Mouse (Mus musculus) myocyte (in vitro differentiated cells): ENCODE data around the gene Prkcg. TPM values are rescaled to one million over a fixed set of nuclear protein-coding genes. Genes with fewer than 3 reads are reported as not detected.
A peak's percentile ranks its signal among the peaks of the same experiment; 100 is the strongest.
"Not testable (repeated sequence)": the region's sequence is repeated elsewhere in the genome, so short reads cannot be mapped to it uniquely, and the experiment has no call there.

Source experiments
- H3K27me3 ChIP-seq: one replicate; pipeline ENCODE4 v1.6.1; 2011; ENCODE audit not compliant: control insufficient read depth, insufficient read depth, insufficient read length
- H3K36me3 ChIP-seq: one replicate; pipeline ENCODE4 v1.6.1; 2011; ENCODE audit not compliant: control insufficient read depth, insufficient read depth
- H3K4me2 ChIP-seq: one replicate; pipeline ENCODE4 v1.6.1; 2011; ENCODE audit warnings: low read depth, control low read depth
- H3K4me3 ChIP-seq: one replicate; pipeline ENCODE4 v1.5.1; 2011; ENCODE audit warnings: mild to moderate bottlenecking, control low read depth, moderate library complexity
- H3K79me2 ChIP-seq: one replicate; pipeline ENCODE4 v1.6.1; 2011; ENCODE audit not compliant: control insufficient read depth, insufficient read depth
- H3ac ChIP-seq: one replicate; pipeline ENCODE4 v1.6.1; 2011; ENCODE audit not compliant: control insufficient read depth, insufficient read length
- CEBPB ChIP-seq: IDR thresholded peaks from 2 replicates; pipeline ENCODE4 v1.6.1; 2011; ENCODE audit warnings: mild to moderate bottlenecking, moderate library complexity; ENCODE audit not compliant: poor library complexity, insufficient read depth, severe bottlenecking
- E2F4 ChIP-seq: IDR thresholded peaks from one replicate; pipeline ENCODE4 v1.6.1; 2011; ENCODE audit warnings: mild to moderate bottlenecking, control low read depth, moderate library complexity; ENCODE audit not compliant: insufficient read depth
- MAX ChIP-seq: IDR thresholded peaks from one replicate; pipeline ENCODE4 v1.6.1; 2011; ENCODE audit warnings: low read depth, mild to moderate bottlenecking, control low read depth
- MYOD1 ChIP-seq, 3 experiments: IDR thresholded peaks; one replicate each; pipeline ENCODE4 v1.6.1; 2011; ENCODE audit warnings: control low read depth in 2 of 3, low read depth in 2 of 3, mild to moderate bottlenecking in 2 of 3, moderate library complexity in 1 of 3; ENCODE audit not compliant: insufficient read length in 2 of 3, control insufficient read depth in 1 of 3
- MYOG ChIP-seq, 3 experiments: IDR thresholded peaks; one replicate each; pipeline ENCODE4 v1.6.1; 2011; ENCODE audit warnings: control low read depth in 2 of 3, low read depth in 2 of 3, mild to moderate bottlenecking in 2 of 3; ENCODE audit not compliant: insufficient read length in 2 of 3, control insufficient read depth in 1 of 3, insufficient read depth in 1 of 3
- POLR2A ChIP-seq: IDR thresholded peaks from one replicate; pipeline ENCODE4 v1.6.1; 2011; ENCODE audit warnings: low read depth, mild to moderate bottlenecking, control low read depth, moderate library complexity; ENCODE audit not compliant: insufficient read length
- POLR2AphosphoS2 ChIP-seq: IDR thresholded peaks from one replicate; pipeline ENCODE4 v1.6.1; 2011; ENCODE audit warnings: low read depth, control low read depth; ENCODE audit not compliant: insufficient read length
- REST ChIP-seq: IDR thresholded peaks from one replicate; pipeline ENCODE4 v1.6.1; 2011; ENCODE audit warnings: mild to moderate bottlenecking, control low read depth, moderate library complexity; ENCODE audit not compliant: insufficient read depth, insufficient read length
- SRF ChIP-seq: IDR thresholded peaks from one replicate; pipeline ENCODE4 v1.6.1; 2011; ENCODE audit warnings: low read depth; ENCODE audit not compliant: control insufficient read depth, insufficient read length
- TCF12 ChIP-seq: IDR thresholded peaks from one replicate; pipeline ENCODE4 v1.6.1; 2011; ENCODE audit warnings: mild to moderate bottlenecking, control low read depth; ENCODE audit not compliant: poor library complexity, insufficient read depth, severe bottlenecking
- TCF3 ChIP-seq: IDR thresholded peaks from one replicate; pipeline ENCODE4 v1.6.1; 2011; ENCODE audit warnings: low read depth, control low read depth; ENCODE audit not compliant: insufficient read length
- USF1 ChIP-seq: IDR thresholded peaks from one replicate; pipeline ENCODE4 v1.6.1; 2011; ENCODE audit warnings: low read depth, mild to moderate bottlenecking, control low read depth, moderate library complexity
- polyA plus RNA-seq: library from polyadenylated mRNA; unstranded; fragments of >200 nt; fragmentation: generic; extraction: Trizol; gene quantifications from one replicate; pipeline ENCODE4 v1.2.1, GENCODE M21; 2012; ENCODE audit warnings: missing spikeins

Prkcg gene
- polyA plus RNA-seq, 1 experiment: 0.50 TPM

DNA sequence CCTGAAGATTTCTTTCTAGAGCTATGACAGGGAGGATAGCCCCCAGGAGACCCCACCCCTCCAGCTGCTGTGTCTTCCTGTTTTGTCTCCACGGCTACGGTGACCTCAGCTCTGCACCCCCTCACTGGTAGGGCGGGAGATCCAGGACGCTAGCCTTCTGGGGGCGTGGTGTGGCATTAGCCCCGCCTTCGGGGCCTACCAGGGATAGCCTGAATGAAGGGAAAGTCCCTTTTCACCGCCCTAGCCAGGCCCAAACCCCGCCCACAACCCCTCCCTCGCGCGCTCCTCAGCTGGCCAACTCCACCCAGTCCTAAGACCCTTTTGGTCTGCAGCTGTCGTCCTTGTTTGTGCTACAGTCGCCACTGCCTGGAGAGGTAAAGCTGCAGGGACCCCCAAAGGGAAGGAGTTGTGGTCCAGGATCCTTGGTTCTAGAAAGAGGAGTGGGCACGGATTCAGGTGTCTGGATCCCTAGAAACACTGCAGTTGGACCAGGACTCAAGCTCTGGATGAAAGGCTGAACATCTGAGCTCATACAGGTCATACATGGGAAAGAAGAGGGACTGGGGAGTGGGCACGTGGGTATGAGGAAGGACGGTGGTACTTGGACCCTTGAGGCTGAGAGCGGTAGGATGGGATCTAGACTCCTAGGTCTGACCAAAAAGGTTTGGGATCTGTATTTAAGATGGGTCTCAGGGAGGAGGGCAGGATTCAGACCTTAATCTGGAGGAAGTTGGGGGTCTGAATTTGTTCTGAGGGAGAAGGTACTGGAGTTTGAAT lies 1.5 kb downstream of the Prkcg start:
- Histone ChIP-seq H3K4me2 (peak overlapping the region; percentile 100), H3K27me3 (no peaks in the 10 kb centered on the region), H3K36me3 (peaks cover 21% of the 10 kb centered on the region), H3K79me2 (peaks cover 36% of the 10 kb centered on the region), H3ac (peak overlapping the region; percentile 11), H3K4me3 (peak overlapping the region; percentile 61)
- TF ChIP-seq MAX: no peak
- peak; percentile 36 for TF ChIP-seq POLR2AphosphoS2
- peak; percentile 65 to 86 (median 75) for TF ChIP-seq MYOG (IDR thresholded peaks at IDR 0.05; ENCODE audit: control insufficient read depth in 1 of 3, insufficient read depth in 1 of 3, insufficient read length in 2 of 3, low read depth in 2 of 3)
- peak; percentile 68 for TF ChIP-seq POLR2A
- TF ChIP-seq USF1: no peak
- TF ChIP-seq REST: no peak
- TF ChIP-seq E2F4: no peak
- peak; percentile 57 for TF ChIP-seq TCF12
- peak; percentile 26 for TF ChIP-seq TCF3
- TF ChIP-seq SRF: no peak
- TF ChIP-seq CEBPB: no peak
- TF ChIP-seq MYOD1 (IDR thresholded peaks at IDR 0.05; ENCODE audit: control insufficient read depth in 1 of 3, insufficient read length in 2 of 3, low read depth in 2 of 3): peak; percentile 54 to 85 (median 83)

DNA sequence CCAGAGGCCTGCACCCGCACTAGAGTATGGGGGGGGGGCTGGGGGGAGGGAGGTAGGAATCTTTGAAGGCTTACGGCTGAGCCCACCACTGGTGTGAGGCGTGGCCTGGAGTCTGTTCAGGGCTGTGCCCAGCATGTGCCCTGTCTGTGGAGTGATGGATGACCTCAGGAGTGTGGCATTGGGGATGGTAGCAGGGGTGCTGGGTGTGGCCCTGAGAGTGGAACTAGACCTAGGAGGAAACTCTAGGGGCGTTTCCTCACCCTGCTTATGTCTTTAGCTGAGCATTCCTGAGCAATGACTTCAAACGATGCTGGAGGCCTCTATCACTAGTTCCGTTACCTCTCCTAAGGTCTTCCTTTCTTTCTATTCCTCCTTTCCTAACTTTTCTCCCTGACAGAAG lies 2.2 kb downstream of the Prkcg start:
- no peaks in the 10 kb centered on the region for H3K27me3 ChIP-seq
- peaks cover 26% of the 10 kb centered on the region for H3K36me3 ChIP-seq
- peak; percentile 81 for TF ChIP-seq POLR2A
- no peak for TF ChIP-seq TCF3
- TF ChIP-seq REST: no peak
- TF ChIP-seq TCF12: no peak
- no peak for TF ChIP-seq SRF
- no peak for TF ChIP-seq USF1
- no peak for TF ChIP-seq E2F4
- no peak for TF ChIP-seq MAX
- TF ChIP-seq MYOG (IDR thresholded peaks at IDR 0.05; ENCODE audit: control insufficient read depth in 1 of 3, insufficient read depth in 1 of 3, insufficient read length in 2 of 3, low read depth in 2 of 3): peak in 1 of 3 experiments; percentile 68
- TF ChIP-seq CEBPB: no peak
- peak in 2 of 3 experiments; percentile 35 to 56 for TF ChIP-seq MYOD1 (IDR thresholded peaks at IDR 0.05; ENCODE audit: control insufficient read depth in 1 of 3, insufficient read length in 2 of 3, low read depth in 2 of 3)
- TF ChIP-seq POLR2AphosphoS2: peak; percentile 91
- H3K4me2 ChIP-seq: peak overlapping the region; percentile 80
- peak overlapping the region; percentile 11 for H3ac ChIP-seq
- peaks cover 43% of the 10 kb centered on the region for H3K79me2 ChIP-seq
- peak overlapping the region; percentile 61 for H3K4me3 ChIP-seq

DNA sequence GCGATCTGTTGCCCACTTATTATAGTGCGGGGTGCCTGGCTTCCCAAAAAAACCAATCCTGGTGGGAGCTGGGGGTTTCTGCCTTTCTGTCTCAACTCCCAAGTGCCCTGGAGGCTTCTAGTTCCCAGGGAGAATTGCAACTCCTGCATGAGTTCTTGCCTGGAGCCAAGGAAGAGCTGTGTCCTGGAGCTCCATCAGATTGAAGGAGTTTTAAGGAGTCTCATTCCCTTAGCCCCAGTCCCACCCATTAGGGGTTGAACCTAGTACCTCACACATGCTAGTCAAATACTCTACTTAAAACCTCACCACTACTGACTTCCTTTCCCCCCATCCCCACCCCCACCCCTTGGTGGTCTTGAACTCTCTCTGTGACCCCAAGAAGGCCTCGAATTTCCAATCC lies 2.8 kb downstream of the Prkcg start:
- peak overlapping the region; percentile 61 for H3K4me3 ChIP-seq
- H3ac ChIP-seq: no peak overlapping the region
- H3K27me3 ChIP-seq: no peaks in the 10 kb centered on the region
- no peak for TF ChIP-seq E2F4
- no peak for TF ChIP-seq POLR2AphosphoS2
- TF ChIP-seq MYOD1 (IDR thresholded peaks at IDR 0.05; ENCODE audit: control insufficient read depth in 1 of 3, insufficient read length in 2 of 3, low read depth in 2 of 3): no peak
- TF ChIP-seq TCF3: no peak
- no peak for TF ChIP-seq MYOG (IDR thresholded peaks at IDR 0.05; ENCODE audit: control insufficient read depth in 1 of 3, insufficient read depth in 1 of 3, insufficient read length in 2 of 3, low read depth in 2 of 3)
- no peak for TF ChIP-seq SRF
- TF ChIP-seq POLR2A: no peak
- no peak for TF ChIP-seq TCF12
- H3K79me2 ChIP-seq: peaks cover 49% of the 10 kb centered on the region
- peak overlapping the region; percentile 80 for H3K4me2 ChIP-seq
- H3K36me3 ChIP-seq: peaks cover 31% of the 10 kb centered on the region

DNA sequence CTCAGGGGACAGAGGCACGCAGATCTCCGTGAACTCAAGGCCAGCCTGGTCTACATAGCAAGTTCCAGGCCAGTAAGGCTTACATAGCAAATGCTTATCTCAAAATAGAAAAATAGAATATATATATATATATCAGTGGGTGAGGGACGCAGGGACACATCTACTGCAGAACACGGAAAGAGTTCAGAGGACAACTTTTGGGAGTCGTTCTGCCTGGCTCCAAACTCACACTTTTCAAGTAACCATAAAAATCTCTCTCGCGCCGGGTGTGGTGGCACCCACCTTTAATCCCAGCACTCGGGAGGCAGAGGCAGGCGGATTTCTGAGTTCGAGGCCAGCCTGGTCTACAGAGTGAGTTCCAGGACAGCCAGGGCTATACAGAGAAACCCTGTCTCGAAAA lies 3.3 kb downstream of the Prkcg start:
- not testable (repeated sequence) for H3K27me3 ChIP-seq, H3ac ChIP-seq
- peaks cover 36% of the 10 kb centered on the region for H3K36me3 ChIP-seq
- H3K4me3 ChIP-seq: peak overlapping the region; percentile 61
- H3K4me2 ChIP-seq: peak overlapping the region; percentile 80
- H3K79me2 ChIP-seq: peaks cover 53% of the 10 kb centered on the region

DNA sequence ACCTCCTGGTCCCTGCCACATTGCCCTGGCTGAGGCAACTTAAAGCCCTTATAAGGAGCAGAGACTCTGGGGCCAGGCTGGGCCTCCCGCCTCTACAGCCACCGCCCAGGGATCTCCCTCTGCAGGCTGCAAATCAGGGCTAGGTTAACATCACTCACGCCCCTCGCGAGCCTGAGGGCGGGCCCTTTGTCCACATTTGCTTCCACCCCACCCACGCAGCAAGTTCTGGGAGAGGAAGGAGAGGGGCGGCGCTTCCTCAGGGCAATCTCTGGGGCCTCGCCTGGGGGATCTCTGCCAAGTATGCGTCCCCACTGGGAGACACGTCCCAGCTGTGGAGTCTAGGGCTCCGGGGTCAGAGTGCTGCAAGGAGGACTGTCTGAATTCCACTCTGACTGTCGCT lies 3.8 kb downstream of the Prkcg start:
- peaks cover 42% of the 10 kb centered on the region for H3K36me3 ChIP-seq
- H3K4me3 ChIP-seq: peak overlapping the region; percentile 61
- TF ChIP-seq POLR2AphosphoS2 (peak; percentile 86), E2F4 (no peak), MYOD1 (IDR thresholded peaks at IDR 0.05; ENCODE audit: control insufficient read depth in 1 of 3, insufficient read length in 2 of 3, low read depth in 2 of 3) (peak in 1 of 3 experiments; percentile 29), USF1 (no peak), CEBPB (0 out of 2 replicates have a peak, but pooled peaks have one; percentile 2), REST (no peak), TCF3 (no peak), MYOG (IDR thresholded peaks at IDR 0.05; ENCODE audit: control insufficient read depth in 1 of 3, insufficient read depth in 1 of 3, insufficient read length in 2 of 3, low read depth in 2 of 3) (peak in 1 of 3 experiments; percentile 39), TCF12 (no peak), POLR2A (peak; percentile 72), MAX (no peak), SRF (peak; percentile 86)
- peak overlapping the region; percentile 92 for H3K4me2 ChIP-seq
- H3K79me2 ChIP-seq: peaks cover 58% of the 10 kb centered on the region
- peak overlapping the region; percentile 39 for H3ac ChIP-seq
- no peaks in the 10 kb centered on the region for H3K27me3 ChIP-seq
